Mouse (Mus musculus) thymus, adult 2 months (tissue): ENCODE results near the gene Myadml2. TPM values are rescaled to one million over a fixed set of nuclear protein-coding genes. Genes with fewer than 3 reads are reported as not detected.
A peak's percentile ranks its signal among the peaks of the same experiment; 100 is the strongest.

ENCODE experiments used
- DNase-seq: peaks from one replicate; pipeline ENCODE4 v3.0.0; 2021
- H3K27ac ChIP-seq: fragments of 200-500 bp; 2 replicates; pipeline ENCODE4 v1.5.1; 2012; ENCODE audit warnings: low read length, control low read depth; ENCODE audit not compliant: control insufficient read depth, insufficient read depth
- H3K27me3 ChIP-seq: fragments of 200-500 bp; 2 replicates; pipeline ENCODE4 v1.6.1; 2012; ENCODE audit warnings: mild to moderate bottlenecking, low read length, moderate library complexity, mixed read lengths; ENCODE audit not compliant: control insufficient read depth, insufficient read depth
- H3K36me3 ChIP-seq: fragments of 200-500 bp; 2 replicates; pipeline ENCODE4 v1.6.1; 2012; ENCODE audit warnings: mild to moderate bottlenecking, low read length, moderate library complexity; ENCODE audit not compliant: control insufficient read depth, insufficient read depth
- H3K4me1 ChIP-seq: fragments of 200-500 bp; replicated peaks from 2 replicates; pipeline ENCODE4 v1.6.1; 2012; ENCODE audit warnings: low read length; ENCODE audit not compliant: control insufficient read depth, insufficient read depth
- H3K4me3 ChIP-seq: fragments of 200-500 bp; 2 replicates; pipeline ENCODE4 v1.5.1; 2012; ENCODE audit warnings: mild to moderate bottlenecking, low read length, control low read depth, moderate library complexity; ENCODE audit not compliant: control insufficient read depth, insufficient read depth
- CTCF ChIP-seq: fragments of 200-500 bp; IDR thresholded peaks from 2 replicates; pipeline ENCODE4 v1.5.1; 2012; ENCODE audit warnings: mild to moderate bottlenecking, control low read depth, low read length, moderate library complexity, borderline replicate concordance; ENCODE audit not compliant: control insufficient read depth, poor library complexity, insufficient read depth; ENCODE audit errors: extremely low read depth
- POLR2A ChIP-seq: fragments of 200-500 bp; IDR thresholded peaks from 2 replicates; pipeline ENCODE4 v1.6.1; 2012; ENCODE audit warnings: mild to moderate bottlenecking, low read length, control low read depth, moderate library complexity; ENCODE audit not compliant: control insufficient read depth, poor library complexity, insufficient read depth; ENCODE audit errors: extremely low read depth
- WGBS: fragments of 180-500 bp; shearing (Covaris S2); methylation state at CpG from one replicate; pipeline ENCODE4 v1.1.7; 2018; 5-methylcytosine and 5-hydroxymethylcytosine counted together
- polyA plus RNA-seq: library from polyadenylated mRNA; depleted of rRNA; stranded (reverse); fragments of >200 nt; gene quantifications from 2 replicates; pipeline ENCODE4 v1.2.3, GENCODE M21; 2012; rRNA removed

The Myadml2 gene
- polyA plus RNA-seq, result 1.2 and 3.2 TPM in 2 replicates

- H3K36me3 ChIP-seq, result no peaks in the 10 kb centered on the region
- peak; percentile 40 for DNase-seq
- 0 out of 2 replicates have a peak within 1 kb of the TSS, but pooled peaks have one; percentile 34 for H3K27ac ChIP-seq
- WGBS, result 5% methylated on average over 13 of the region's 13 CpGs
- H3K4me1 ChIP-seq, result peaks cover 14% of the 10 kb centered on the region
- TF ChIP-seq CTCF (no peak), POLR2A (no peak)
- peak within 1 kb of the TSS; percentile 46 for H3K4me3 ChIP-seq
- no peaks in the 10 kb centered on the region for H3K27me3 ChIP-seq
Measured at GRCm38 (mm10) chr11:120648001-120648476, at the start of gene Myadml2. Gene Myadml2 (minus strand): TSS chr11:120648158.

- TF ChIP-seq CTCF (no peak), POLR2A (no peak)
- Histone ChIP-seq H3K36me3 (peaks cover 7% of the 10 kb centered on the region), H3K27ac (no peak overlapping the region), H3K4me1 (no peaks in the 10 kb centered on the region), H3K4me3 (no peak overlapping the region), H3K27me3 (no peaks in the 10 kb centered on the region)
- WGBS, result 91% methylated on average over 10 of the region's 10 CpGs
- no peak for DNase-seq
Measured at GRCm38 (mm10) chr11:120697741-120698140, 49.8 kb upstream of the Myadml2 start.

- TF ChIP-seq POLR2A (no peak), CTCF (no peak)
- Histone ChIP-seq H3K27ac (no peak overlapping the region), H3K27me3 (no peaks in the 10 kb centered on the region), H3K36me3 (peaks cover 5% of the 10 kb centered on the region), H3K4me3 (no peak overlapping the region), H3K4me1 (no peaks in the 10 kb centered on the region)
- 97% methylated on average over 6 of the region's 6 CpGs for WGBS
- DNase-seq, result no peak
Measured at GRCm38 (mm10) chr11:120696568-120696967, 48.6 kb upstream of the Myadml2 start.

- no peaks in the 10 kb centered on the region for H3K36me3 ChIP-seq
- no peak overlapping the region for H3K4me3 ChIP-seq
- TF ChIP-seq CTCF (no peak), POLR2A (no peak)
- no peaks in the 10 kb centered on the region for H3K27me3 ChIP-seq
- no peaks in the 10 kb centered on the region for H3K4me1 ChIP-seq
- DNase-seq, result no peak
- 98% methylated on average over 12 of the region's 12 CpGs for WGBS
- H3K27ac ChIP-seq, result no peak overlapping the region
Measured at GRCm38 (mm10) chr11:120695641-120696040, 47.7 kb upstream of the Myadml2 start.

GRCm38 (mm10) chr11:120695184-120695583 lies 47.2 kb upstream of the Myadml2 start:
- 97% methylated on average over 4 of the region's 4 CpGs for WGBS
- H3K27ac ChIP-seq, result no peak overlapping the region

GRCm38 (mm10) chr11:120693461-120693860 lies 45.5 kb upstream of the Myadml2 start:
- Histone ChIP-seq H3K27ac (no peak overlapping the region), H3K4me1 (no peaks in the 10 kb centered on the region), H3K36me3 (peaks cover 6% of the 10 kb centered on the region; the same call in 1 of the 2 replicates), H3K27me3 (no peaks in the 10 kb centered on the region), H3K4me3 (no peak overlapping the region)
- no peak for TF ChIP-seq POLR2A
- no peak for TF ChIP-seq CTCF
- WGBS, result 98% methylated on average over 3 of the region's 3 CpGs
- DNase-seq, result no peak

More at GRCm38 (mm10) chr11:120695184-120695583, 47.2 kb upstream of the Myadml2 start:
- no peaks in the 10 kb centered on the region for H3K27me3 ChIP-seq
- TF ChIP-seq POLR2A (no peak), CTCF (no peak)
- DNase-seq, result no peak
- no peak overlapping the region for H3K4me3 ChIP-seq
- H3K36me3 ChIP-seq, result no peaks in the 10 kb centered on the region
- no peaks in the 10 kb centered on the region for H3K4me1 ChIP-seq
